Mouse (Mus musculus): ENCODE measurements around the gene Pold2.

Gene Pold2

DNA sequence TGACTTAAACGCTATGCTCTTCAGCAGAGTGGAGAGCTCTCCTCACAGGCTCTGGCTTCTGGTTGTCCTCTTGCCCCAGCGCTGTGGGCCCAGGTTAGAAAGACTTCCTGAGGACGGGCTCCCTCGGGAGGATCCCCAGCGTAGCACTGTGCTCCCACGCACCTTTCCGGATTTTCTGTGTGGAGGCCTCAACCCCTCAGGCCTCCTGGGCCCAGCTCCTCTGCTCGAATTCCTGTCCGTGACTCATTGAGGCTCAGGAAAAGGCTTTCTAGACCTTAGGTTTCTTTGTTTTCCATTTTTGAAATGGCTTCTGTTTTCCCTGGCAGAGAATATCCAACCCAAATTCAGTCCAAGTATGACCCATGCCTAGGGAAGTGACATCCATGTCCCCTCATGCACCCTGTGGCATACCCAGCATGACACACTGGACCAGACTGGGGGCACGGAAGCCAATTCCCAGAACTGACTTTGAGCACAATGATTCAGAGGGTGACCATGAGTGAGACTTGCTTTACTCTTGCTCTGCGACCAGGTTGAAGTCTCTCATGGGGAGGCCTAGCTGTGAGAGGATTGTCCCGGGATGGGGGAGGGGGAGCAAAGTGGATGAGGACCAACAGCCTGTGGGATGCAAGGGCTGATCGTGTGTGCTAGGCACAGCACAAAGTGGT lies 18.1 kb downstream of the Pold2 start:
- no peak for DNase-seq (ENCODE audit: low spot score in 2 of 2)

GRCm38 (mm10) chr11:5858723-5859122 lies 19.4 kb downstream of the Pold2 start:
- DNase-seq (ENCODE audit: low spot score in 2 of 2) = no peak

GRCm38 (mm10) chr11:5856479-5857130 lies 21.5 kb downstream of the Pold2 start:
- no peak for DNase-seq (ENCODE audit: low spot score in 2 of 2)

DNA sequence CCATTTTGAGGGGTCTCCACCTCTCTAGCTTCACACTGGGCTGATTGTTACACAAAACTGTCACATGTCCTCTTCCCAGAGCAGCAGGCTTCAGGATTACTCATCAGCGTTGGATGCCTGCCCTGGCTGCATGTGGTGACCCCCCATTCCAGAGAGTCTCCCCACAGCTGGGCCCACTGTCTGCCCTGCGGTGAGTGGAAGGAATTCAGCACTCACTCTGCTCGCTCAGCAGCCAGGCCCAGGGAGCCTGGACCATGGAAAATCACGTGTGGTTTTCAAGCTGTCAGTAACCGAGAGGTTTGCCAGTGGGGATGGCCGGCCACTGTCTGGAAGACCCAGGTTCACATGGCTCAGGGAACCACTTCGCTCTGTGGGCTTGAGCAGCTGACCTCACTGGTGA lies 22.2 kb downstream of the Pold2 start:
- DNase-seq (ENCODE audit: low spot score in 2 of 2) = peak in 1 of 2 experiments; percentile 48

DNA sequence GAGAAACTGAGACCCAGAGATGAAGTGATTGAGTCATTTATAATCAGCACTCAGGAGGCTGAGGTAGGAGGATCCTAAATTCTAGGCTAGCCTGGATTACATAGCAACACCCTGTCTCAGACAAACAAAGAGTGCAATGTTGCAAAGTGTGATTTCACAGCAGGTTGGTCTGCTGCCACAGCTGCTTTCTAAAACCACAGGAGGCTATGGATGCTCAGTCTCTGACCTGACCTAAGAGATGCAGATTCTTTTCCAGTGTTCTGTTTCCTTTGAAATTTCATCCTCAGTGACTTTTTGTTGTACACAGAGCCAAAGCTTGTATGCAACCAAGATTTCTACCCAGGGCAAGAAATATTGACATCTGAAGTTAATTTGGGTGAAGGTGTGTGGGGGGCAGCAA lies 22.6 kb downstream of the Pold2 start:
- no peak for DNase-seq (ENCODE audit: low spot score in 2 of 2)

- no peak for DNase-seq (ENCODE audit: low spot score in 2 of 2)
Measured at GRCm38 (mm10) chr11:5852314-5852713, 25.8 kb downstream of the Pold2 start.

- no peak for DNase-seq (ENCODE audit: low spot score in 2 of 2)
Measured at GRCm38 (mm10) chr11:5851021-5851736, 26.9 kb downstream of the Pold2 start.

- DNase-seq (ENCODE audit: low spot score in 2 of 2) = no peak
Measured at GRCm38 (mm10) chr11:5850452-5850851, 27.6 kb downstream of the Pold2 start.

GRCm38 (mm10) chr11:5849316-5849715 lies 28.8 kb downstream of the Pold2 start:
- no peak for DNase-seq (ENCODE audit: low spot score in 2 of 2)

GRCm38 (mm10) chr11:5848741-5849140 lies 29.4 kb downstream of the Pold2 start:
- no peak for DNase-seq (ENCODE audit: low spot score in 2 of 2)

GRCm38 (mm10) chr11:5846639-5847345 lies 31.3 kb downstream of the Pold2 start:
- no peak for DNase-seq (ENCODE audit: low spot score in 2 of 2)

- DNase-seq (ENCODE audit: low spot score in 2 of 2) = no peak
Measured at GRCm38 (mm10) chr11:5843131-5843530, 35.0 kb downstream of the Pold2 start.

DNA sequence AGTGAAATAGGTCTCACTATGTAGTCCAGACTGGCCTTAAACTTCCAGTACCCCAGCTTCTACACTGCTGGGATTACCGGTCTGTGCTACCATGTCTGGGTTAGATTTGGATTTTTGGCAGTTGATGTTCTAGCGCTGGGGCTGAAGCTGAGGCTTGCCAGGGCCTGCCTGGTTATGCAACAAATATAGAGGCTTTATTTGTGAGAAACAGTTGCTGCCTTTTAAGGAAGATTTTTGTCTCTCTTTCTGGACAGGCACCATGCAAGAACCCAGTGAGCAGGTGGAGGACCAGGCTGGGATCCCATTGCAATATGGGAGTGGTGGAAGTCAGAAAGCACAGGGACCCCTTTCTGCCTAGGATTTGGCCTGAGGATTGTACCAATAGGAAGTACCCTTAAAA lies 36.3 kb downstream of the Pold2 start:
- no peak for DNase-seq (ENCODE audit: low spot score in 2 of 2)

- no peak for DNase-seq (ENCODE audit: low spot score in 2 of 2)
Measured at GRCm38 (mm10) chr11:5840346-5840745, 37.7 kb downstream of the Pold2 start.

- peak; percentile 74 to 90 for DNase-seq (ENCODE audit: low spot score in 2 of 2)
Measured at GRCm38 (mm10) chr11:5837251-5838246, 40.5 kb downstream of the Pold2 start, which contains the start of gene Polm. Gene Polm (minus strand): TSS chr11:5838016.

DNA sequence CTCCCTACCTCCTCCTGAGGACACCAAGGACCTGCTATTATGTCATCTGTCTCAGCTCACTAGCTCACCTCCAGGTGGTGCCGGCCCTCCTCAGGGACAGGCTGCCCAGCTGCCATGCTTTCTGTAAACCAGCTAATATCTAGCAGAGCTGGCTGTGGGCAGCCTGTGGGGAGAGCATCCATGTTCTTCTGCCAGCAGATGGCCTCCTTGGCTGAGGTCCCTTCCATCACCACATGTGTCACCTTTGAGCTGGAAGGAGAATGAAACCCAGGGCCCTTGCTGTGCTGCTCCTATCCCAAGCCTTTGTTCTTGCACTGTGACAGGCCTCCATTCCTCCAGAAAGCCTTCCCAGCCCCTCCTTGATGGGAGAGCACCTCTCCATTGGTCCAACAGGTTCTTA lies 42.0 kb downstream of the Pold2 start:
- peak in 1 of 2 experiments; percentile 60 for DNase-seq (ENCODE audit: low spot score in 2 of 2)

DNA sequence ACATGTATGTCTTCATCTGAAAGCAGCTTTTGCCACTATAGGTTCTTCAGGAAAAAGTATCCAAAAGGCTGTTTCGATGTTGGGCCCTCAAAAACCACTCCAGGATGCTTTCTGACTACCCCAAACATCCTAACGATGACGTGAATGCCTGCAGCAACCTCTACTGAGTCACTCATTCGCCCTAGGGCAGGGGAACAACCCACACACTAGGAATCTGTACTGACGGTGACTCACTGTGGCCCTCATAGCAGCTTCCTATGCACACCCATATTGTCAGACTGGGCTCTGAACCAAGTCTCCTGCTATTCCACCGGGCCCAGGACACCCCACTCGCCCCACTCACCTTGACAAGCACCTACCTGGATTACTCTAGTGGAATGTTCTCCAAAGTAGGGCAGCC lies 43.0 kb downstream of the Pold2 start:
- no peak for DNase-seq (ENCODE audit: low spot score in 2 of 2)

GRCm38 (mm10) chr11:5834506-5834905 lies 43.6 kb downstream of the Pold2 start:
- DNase-seq (ENCODE audit: low spot score in 2 of 2) = no peak

GRCm38 (mm10) chr11:5829327-5829726 lies 48.8 kb downstream of the Pold2 start:
- no peak for DNase-seq (ENCODE audit: low spot score in 2 of 2)

- no peak for DNase-seq (ENCODE audit: low spot score in 2 of 2)
Measured at GRCm38 (mm10) chr11:5828509-5829191, 49.4 kb downstream of the Pold2 start.

Data from cerebellum, postnatal 4 days (tissue).